Comparison of ENCODE assay signal across 7 mouse cellular contexts in the genomic region with DNA sequence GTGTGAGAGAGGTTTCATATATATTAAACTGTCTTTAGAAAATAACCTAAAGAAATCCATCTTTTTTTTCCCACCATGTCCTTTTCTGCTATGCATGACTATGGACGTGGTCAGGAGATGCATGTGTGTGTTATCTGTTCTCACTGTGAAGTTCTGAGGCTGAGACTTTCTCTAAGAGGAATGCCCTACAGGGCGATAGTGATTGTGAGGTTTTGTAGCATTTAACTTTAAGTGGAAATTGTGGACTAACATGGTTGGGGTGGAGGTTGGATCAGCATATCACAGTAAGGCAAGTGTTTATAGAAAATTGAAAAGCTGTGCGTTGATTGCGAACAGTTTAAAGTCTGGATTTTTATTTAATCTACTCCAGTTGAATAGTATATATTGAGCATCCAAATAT. TPM values are rescaled to one million over a fixed set of nuclear protein-coding genes. Genes with fewer than 3 reads are reported as not detected.
DNase-seq lines count a peak whose midpoint lies in the region; ATAC-seq lines count a peak whose summit lies in the region.

No protein-coding gene starts in this region.

- H3K27me3 ChIP-seq in liver, embryonic 11.5 days (replicated peaks; ENCODE audit: control insufficient read depth, insufficient read depth, low read length), result peaks cover 8% of the 10 kb centered on the region; the same call in 1 of the 2 replicates
- H3K27me3 ChIP-seq in forebrain, embryonic 14.5 days (replicated peaks; ENCODE audit: control insufficient read depth, insufficient read depth, low read length), result peaks cover 26% of the 10 kb centered on the region
- 0 out of 2 replicates have a peak, but pooled peaks cover 2% of the 10 kb centered on the region for H3K27me3 ChIP-seq in intestine, embryonic 16.5 days (replicated peaks; ENCODE audit: control insufficient read depth, insufficient read depth, low read length)
- no peaks in the 10 kb centered on the region; the same call in 1 of the 2 replicates for H3K27me3 ChIP-seq in neural tube, embryonic 14.5 days (ENCODE audit: control insufficient read depth, insufficient read depth, low read length)

- no peak for DNase-seq in liver, embryonic 11.5 days (ENCODE audit: low spot score)
- no peak for DNase-seq in liver
- DNase-seq in forebrain, embryonic 14.5 days (ENCODE audit: low spot score), result no peak
- DNase-seq in urinary bladder, postnatal 36 days (ENCODE audit: low spot score in 2 of 2), result no peak
- DNase-seq in frontal cortex, adult 2 months (ENCODE audit: extremely low spot score in 1 of 2, low spot score in 1 of 2), result no peak

- ATAC-seq in liver, embryonic 11.5 days (replicated peaks; ENCODE audit: low FRiP score), result 0 out of 2 replicates have a peak, but pooled peaks have one; percentile 19
- ATAC-seq in forebrain, embryonic 14.5 days, result no peak
- ATAC-seq in intestine, embryonic 16.5 days, result 0 out of 2 replicates have a peak, but pooled peaks have one; percentile 11
- ATAC-seq in neural tube, embryonic 14.5 days (ENCODE audit: low read depth), result no peak

- H3K4me3 ChIP-seq in liver, embryonic 11.5 days (ENCODE audit: low read depth, low read length), result no peak overlapping the region
- H3K4me3 ChIP-seq in forebrain, embryonic 14.5 days (ENCODE audit: low read depth, low read length), result 0 out of 2 replicates have a peak overlapping the region, but pooled peaks have one; percentile 46
- no peak overlapping the region; the same call in 1 of the 2 replicates for H3K4me3 ChIP-seq in intestine, embryonic 16.5 days (ENCODE audit: low read length)
- H3K4me3 ChIP-seq in neural tube, embryonic 14.5 days (ENCODE audit: low read depth, low read length), result no peak overlapping the region

- H3K9me3 ChIP-seq in liver, embryonic 11.5 days (ENCODE audit: control insufficient read depth, low read length), result no peaks in the 10 kb centered on the region
- no peaks in the 10 kb centered on the region for H3K9me3 ChIP-seq in forebrain, embryonic 14.5 days (replicated peaks; ENCODE audit: control insufficient read depth, low read length)
- no peaks in the 10 kb centered on the region for H3K9me3 ChIP-seq in intestine, embryonic 16.5 days (ENCODE audit: control insufficient read depth, low read length)
- H3K9me3 ChIP-seq in neural tube, embryonic 14.5 days (ENCODE audit: control insufficient read depth, low read length), result no peaks in the 10 kb centered on the region

- H3K4me2 ChIP-seq in liver, embryonic 11.5 days, result peak overlapping the region; percentile 87
- H3K4me2 ChIP-seq in forebrain, embryonic 14.5 days (ENCODE audit: low read length), result peak overlapping the region; percentile 98; the same call in 1 of the 2 replicates
- peak overlapping the region; percentile 97; the same call in 1 of the 2 replicates for H3K4me2 ChIP-seq in intestine, embryonic 16.5 days (ENCODE audit: low read depth, low read length)
- H3K4me2 ChIP-seq in neural tube, embryonic 14.5 days (ENCODE audit: low read depth, low read length), result peak overlapping the region; percentile 96; the same call in 1 of the 2 replicates

- H3K4me1 ChIP-seq in liver, embryonic 11.5 days (replicated peaks; ENCODE audit: control insufficient read depth, insufficient read depth, low read length), result peaks cover 19% of the 10 kb centered on the region
- H3K4me1 ChIP-seq in forebrain, embryonic 14.5 days (ENCODE audit: control insufficient read depth, insufficient read depth, low read length), result peaks cover 12% of the 10 kb centered on the region
- H3K4me1 ChIP-seq in intestine, embryonic 16.5 days (ENCODE audit: control insufficient read depth, insufficient read depth, low read length), result peaks cover 9% of the 10 kb centered on the region
- 0 out of 2 replicates have a peak, but pooled peaks cover 4% of the 10 kb centered on the region for H3K4me1 ChIP-seq in neural tube, embryonic 14.5 days (ENCODE audit: control insufficient read depth, insufficient read depth, low read length)

- H3K27ac ChIP-seq in liver, embryonic 11.5 days (ENCODE audit: low read depth, low read length), result no peak overlapping the region
- no peak overlapping the region for H3K27ac ChIP-seq in forebrain, embryonic 14.5 days (ENCODE audit: low read depth, low read length)
- no peak overlapping the region for H3K27ac ChIP-seq in intestine, embryonic 16.5 days (ENCODE audit: low read length)
- no peak overlapping the region for H3K27ac ChIP-seq in neural tube, embryonic 14.5 days (ENCODE audit: low read depth, low read length)

- 32% methylated on average over 4 of the region's 4 CpGs for WGBS in liver, embryonic 11.5 days
- 33% methylated on average over 4 of the region's 4 CpGs for WGBS in forebrain, embryonic 14.5 days
- 40% methylated on average over 4 of the region's 4 CpGs for WGBS in intestine, embryonic 16.5 days
- WGBS in neural tube, embryonic 14.5 days, result 47% methylated on average over 4 of the region's 4 CpGs

- H3K9ac ChIP-seq in liver, embryonic 11.5 days (ENCODE audit: low read depth, low read length), result no peak overlapping the region
- H3K9ac ChIP-seq in forebrain, embryonic 14.5 days (ENCODE audit: low read length), result no peak overlapping the region
- H3K9ac ChIP-seq in intestine, embryonic 16.5 days (ENCODE audit: low read depth, low read length), result no peak overlapping the region
- no peak overlapping the region for H3K9ac ChIP-seq in neural tube, embryonic 14.5 days (replicated peaks; ENCODE audit: low read depth, low read length)

- H3K36me3 ChIP-seq in liver, embryonic 11.5 days (ENCODE audit: control insufficient read depth, insufficient read depth, low read length), result no peaks in the 10 kb centered on the region
- no peaks in the 10 kb centered on the region for H3K36me3 ChIP-seq in forebrain, embryonic 14.5 days (ENCODE audit: control insufficient read depth, insufficient read depth, low read length)
- H3K36me3 ChIP-seq in intestine, embryonic 16.5 days (ENCODE audit: control insufficient read depth, insufficient read depth, low read length), result no peaks in the 10 kb centered on the region
- no peaks in the 10 kb centered on the region for H3K36me3 ChIP-seq in neural tube, embryonic 14.5 days (ENCODE audit: control insufficient read depth, insufficient read depth, low read length)

RNA-seq across cellular contexts. Expression of gene Prkg1, which starts 0.6 kb away (rescaled TPM):
- 1.9 and 2.2 TPM in 2 replicates for polyA plus RNA-seq in liver, embryonic 11.5 days (2014; fragmentation: Nextera tagmentation; extraction: Ambion mirVana)
- 1.1 and 2.5 TPM in 2 replicates for polyA plus RNA-seq in forebrain, embryonic 14.5 days (2014; fragmentation: Nextera tagmentation; extraction: Ambion mirVana)
- polyA plus RNA-seq in intestine, embryonic 16.5 days (2015; fragmentation: Nextera tagmentation; extraction: Ambion mirVana), result 6.3 and 6.6 TPM in 2 replicates
- polyA plus RNA-seq in neural tube, embryonic 14.5 days (2014; fragmentation: Nextera tagmentation; extraction: Ambion mirVana), result 10.3 and 11.4 TPM in 2 replicates
- polyA plus RNA-seq in frontal cortex, adult 2 months (2012; rRNA removed), result 9.1 and 9.3 TPM in 2 replicates

Comparison
In these comparisons a context has a peak if more than half of its experiments do, and no peak if none do; other contexts are left out.
1. ATAC-seq: peak in liver, embryonic 11.5 days (single experiment) and intestine, embryonic 16.5 days (single experiment); none in forebrain, embryonic 14.5 days (single experiment) and neural tube, embryonic 14.5 days (single experiment).
2. Peak in every context shown above with its lines, with median percentiles within 50 percentile points of each other: H3K4me2 ChIP-seq.